Mouse (Mus musculus) MEL (cell line): ENCODE measurements around the gene Zfp644. TPM values are rescaled to one million over a fixed set of nuclear protein-coding genes. Genes with fewer than 3 reads are reported as not detected.

Experiments
- DNase-seq: peaks from one replicate; pipeline ENCODE4 v3.0.0; 2011; ENCODE audit warnings: low read depth, low spot score
- H3K27ac ChIP-seq: 2 replicates; pipeline ENCODE4 v1.5.1; 2012; ENCODE audit warnings: low read depth, mild to moderate bottlenecking, control low read depth, low read length, moderate library complexity; ENCODE audit not compliant: control insufficient read depth
- H3K27me3 ChIP-seq, 2 experiments: fragments of 150-350 bp in 1 of 2; sonication (generic) in 1 of 2; 2 replicates each; pipeline ENCODE4 v1.6.1; 2012; ENCODE audit warnings: low read length in 2 of 2, mild to moderate bottlenecking in 2 of 2, improper control_type of control experiment in 1 of 2, moderate library complexity in 1 of 2; ENCODE audit not compliant: insufficient read depth in 2 of 2, control insufficient read depth in 1 of 2
- H3K36me3 ChIP-seq, 2 experiments: 2 replicates each; pipeline ENCODE4 v1.6.1; 2012 to 2014; ENCODE audit warnings: low read length in 2 of 2, improper control_type of control experiment in 1 of 2, inconsistent platforms in 1 of 2, mild to moderate bottlenecking in 1 of 2; ENCODE audit not compliant: insufficient read depth in 2 of 2, control insufficient read depth in 1 of 2
- H3K4me1 ChIP-seq, 2 experiments: fragments of 150-350 bp in 1 of 2; sonication (generic) in 1 of 2; 2 replicates each; pipeline ENCODE4 v1.6.1; 2012; ENCODE audit warnings: low read length in 2 of 2, improper control_type of control experiment in 1 of 2, mild to moderate bottlenecking in 1 of 2; ENCODE audit not compliant: insufficient read depth in 2 of 2, control insufficient read depth in 1 of 2
- H3K4me3 ChIP-seq, 2 experiments: fragments of 150-350 bp in 1 of 2; sonication (generic) in 1 of 2; 2 replicates each; pipeline ENCODE4 v1.5.1; 2012; ENCODE audit warnings: low read depth in 2 of 2, low read length in 2 of 2, mild to moderate bottlenecking in 2 of 2, moderate library complexity in 2 of 2, control low read depth in 1 of 2, improper control_type of control experiment in 1 of 2; ENCODE audit not compliant: control insufficient read depth in 1 of 2, insufficient read depth in 1 of 2
- H3K79me2 ChIP-seq: 2 replicates; pipeline ENCODE4 v1.6.1; 2012; ENCODE audit warnings: mild to moderate bottlenecking, low read length, moderate library complexity; ENCODE audit not compliant: control insufficient read depth, poor library complexity, insufficient read depth
- H3K9ac ChIP-seq: 2 replicates; pipeline ENCODE4 v1.6.1; 2012; ENCODE audit warnings: low read depth, mild to moderate bottlenecking, control low read depth, low read length, moderate library complexity; ENCODE audit not compliant: control insufficient read depth, poor library complexity, severe bottlenecking
- H3K9me3 ChIP-seq: fragments of 150-350 bp; sonication (generic); replicated peaks from 2 replicates; pipeline ENCODE4 v1.6.1; 2012; ENCODE audit warnings: mild to moderate bottlenecking, low read length, improper control_type of control experiment, moderate library complexity; ENCODE audit not compliant: insufficient read depth
- CHD2 ChIP-seq: IDR thresholded peaks from 2 replicates; pipeline ENCODE4 v1.6.1; 2011; ENCODE audit warnings: low read length, improper control_type of control experiment
- CTCF ChIP-seq, 3 experiments: IDR thresholded peaks in 2 of 3; conservative IDR thresholded peaks in 1 of 3; 2 replicates each; pipeline ENCODE4 v1.5.1; 2011 to 2012; ENCODE audit warnings: low read length in 3 of 3, low read depth in 2 of 3, mild to moderate bottlenecking in 2 of 3, improper control_type of control experiment in 1 of 3, inconsistent platforms in 1 of 3, mixed read lengths in 1 of 3, moderate library complexity in 1 of 3; ENCODE audit not compliant: control insufficient read depth in 1 of 3, insufficient read depth in 1 of 3, poor library complexity in 1 of 3, severe bottlenecking in 1 of 3
- E2F4 ChIP-seq: IDR thresholded peaks from 2 replicates; pipeline ENCODE4 v1.6.1; 2011; ENCODE audit warnings: low read depth, low read length, improper control_type of control experiment, borderline replicate concordance
- ELF1 ChIP-seq: IDR thresholded peaks from 2 replicates; pipeline ENCODE4 v1.6.1; 2014; ENCODE audit warnings: low read depth, mild to moderate bottlenecking, inconsistent platforms, low read length, improper control_type of control experiment, moderate library complexity
- ETS1 ChIP-seq: IDR thresholded peaks from 2 replicates; pipeline ENCODE4 v1.6.1; 2012; ENCODE audit warnings: low read depth, mild to moderate bottlenecking, inconsistent platforms, low read length, improper control_type of control experiment, moderate library complexity
- GATA1 ChIP-seq: IDR thresholded peaks from 2 replicates; pipeline ENCODE4 v1.6.1; 2011; ENCODE audit warnings: low read depth, low read length, improper control_type of control experiment
- HCFC1 ChIP-seq: IDR thresholded peaks from 2 replicates; pipeline ENCODE4 v1.6.1; 2012; ENCODE audit warnings: low read depth, mild to moderate bottlenecking, inconsistent platforms, low read length, improper control_type of control experiment, moderate library complexity
- JUND ChIP-seq: IDR thresholded peaks from 2 replicates; pipeline ENCODE4 v1.6.1; 2011; ENCODE audit warnings: low read depth, mild to moderate bottlenecking, improper control_type of control experiment, low read length
- MAFK ChIP-seq: IDR thresholded peaks from 2 replicates; pipeline ENCODE4 v1.6.1; 2011; ENCODE audit warnings: low read depth, mild to moderate bottlenecking, low read length, improper control_type of control experiment, borderline replicate concordance
- MAX ChIP-seq: IDR thresholded peaks from 2 replicates; pipeline ENCODE4 v1.6.1; 2011; ENCODE audit warnings: low read length, improper control_type of control experiment
- MEF2A ChIP-seq: IDR thresholded peaks from 2 replicates; pipeline ENCODE4 v1.6.1; 2014; ENCODE audit warnings: low read depth, mild to moderate bottlenecking, inconsistent platforms, low read length, improper control_type of control experiment; ENCODE audit not compliant: poor library complexity, insufficient replicate concordance, severe bottlenecking; ENCODE audit errors: extremely low read depth
- MYB ChIP-seq: IDR thresholded peaks from 2 replicates; pipeline ENCODE4 v1.6.1; 2011; ENCODE audit warnings: mild to moderate bottlenecking, low read depth, low read length, improper control_type of control experiment
- MYC ChIP-seq: IDR thresholded peaks from 2 replicates; pipeline ENCODE4 v1.6.1; 2011; ENCODE audit warnings: low read depth, mild to moderate bottlenecking, low read length, improper control_type of control experiment, moderate library complexity
- NELFE ChIP-seq: IDR thresholded peaks from 2 replicates; pipeline ENCODE4 v1.6.1; 2011; ENCODE audit warnings: low read depth, low read length, improper control_type of control experiment
- NRF1 ChIP-seq: IDR thresholded peaks from 2 replicates; pipeline ENCODE4 v1.6.1; 2014; ENCODE audit warnings: low read depth, mild to moderate bottlenecking, inconsistent platforms, low read length, improper control_type of control experiment, moderate library complexity; ENCODE audit not compliant: poor library complexity, insufficient read depth, severe bottlenecking
- POLR2A ChIP-seq, 2 experiments: IDR thresholded peaks; 2 replicates each; pipeline ENCODE4 v1.6.1; 2011 to 2012; ENCODE audit warnings: low read length in 2 of 2, mild to moderate bottlenecking in 2 of 2, control low read depth in 1 of 2, improper control_type of control experiment in 1 of 2, low read depth in 1 of 2, moderate library complexity in 1 of 2; ENCODE audit not compliant: control insufficient read depth in 1 of 2, insufficient read depth in 1 of 2, poor library complexity in 1 of 2
- POLR2AphosphoS2 ChIP-seq: IDR thresholded peaks from 2 replicates; pipeline ENCODE4 v1.6.1; 2011; ENCODE audit warnings: low read length, improper control_type of control experiment
- RAD21 ChIP-seq: IDR thresholded peaks from 2 replicates; pipeline ENCODE4 v1.6.1; 2011; ENCODE audit warnings: mild to moderate bottlenecking, low read depth, low read length, improper control_type of control experiment
- RCOR1 ChIP-seq: IDR thresholded peaks from 2 replicates; pipeline ENCODE4 v1.6.1; 2012; ENCODE audit warnings: low read depth, mild to moderate bottlenecking, inconsistent platforms, low read length, improper control_type of control experiment
- SIN3A ChIP-seq: IDR thresholded peaks from 2 replicates; pipeline ENCODE4 v1.6.1; 2012; ENCODE audit warnings: low read length, improper control_type of control experiment, inconsistent platforms
- SMC3 ChIP-seq: IDR thresholded peaks from 2 replicates; pipeline ENCODE4 v1.6.1; 2011; ENCODE audit warnings: low read depth, low read length, improper control_type of control experiment
- TAL1 ChIP-seq: IDR thresholded peaks from 2 replicates; pipeline ENCODE4 v1.6.1; 2012; ENCODE audit warnings: mild to moderate bottlenecking, inconsistent platforms, low read length, moderate library complexity, mixed read lengths
- TBP ChIP-seq: IDR thresholded peaks from 2 replicates; pipeline ENCODE4 v1.8.0; 2011; ENCODE audit warnings: low read depth, low read length, improper control_type of control experiment
- UBTF ChIP-seq: IDR thresholded peaks from 2 replicates; pipeline ENCODE4 v1.6.1; 2012; ENCODE audit warnings: low read depth, mild to moderate bottlenecking, inconsistent platforms, low read length, improper control_type of control experiment, moderate library complexity, borderline replicate concordance; ENCODE audit not compliant: insufficient read depth
- USF1 ChIP-seq: IDR thresholded peaks from 2 replicates; pipeline ENCODE4 v1.6.1; 2014; ENCODE audit warnings: low read depth, mild to moderate bottlenecking, inconsistent platforms, low read length, improper control_type of control experiment, moderate library complexity
- USF2 ChIP-seq, 2 experiments: IDR thresholded peaks; 2 replicates each; pipeline ENCODE4 v1.6.1; 2011 to 2012; ENCODE audit warnings: improper control_type of control experiment in 2 of 2, low read length in 2 of 2, borderline replicate concordance in 1 of 2, inconsistent platforms in 1 of 2, low read depth in 1 of 2, mild to moderate bottlenecking in 1 of 2; ENCODE audit not compliant: insufficient read depth in 1 of 2
- ZKSCAN1 ChIP-seq: IDR thresholded peaks from 2 replicates; pipeline ENCODE4 v1.6.1; 2012; ENCODE audit warnings: low read depth, mild to moderate bottlenecking, inconsistent platforms, low read length, improper control_type of control experiment, moderate library complexity
- ZMIZ1 ChIP-seq: IDR thresholded peaks from 2 replicates; pipeline ENCODE4 v1.6.1; 2012; ENCODE audit warnings: low read depth, mild to moderate bottlenecking, inconsistent platforms, low read length, improper control_type of control experiment, moderate library complexity
- ZNF384 ChIP-seq: IDR thresholded peaks from 2 replicates; pipeline ENCODE4 v1.6.1; 2012; ENCODE audit warnings: low read depth, mild to moderate bottlenecking, inconsistent platforms, low read length, improper control_type of control experiment
- polyA plus RNA-seq, 2 experiments: library from polyadenylated mRNA; stranded (reverse) in 1 of 2; unstranded in 1 of 2; fragments of >175 nt in 1 of 2; fragments of >200 nt in 1 of 2; gene quantifications; 2 replicates each; pipeline versions ENCODE4 v1.2.1 to v1.2.4; 2012; ENCODE audit warnings: low replicate concordance in 2 of 2, low read depth in 1 of 2; ENCODE audit not compliant: insufficient read length in 2 of 2, insufficient read depth in 1 of 2, missing spikeins in 1 of 2
- total RNA-seq: library from RNA; depleted of rRNA; stranded (reverse); fragments of 300-350 nt; gene quantifications from 2 replicates; pipeline ENCODE4 v1.2.3, GENCODE M21; 2012

The Zfp644 gene
- total and polyA plus RNA-seq, 3 experiments, result 23.4 to 72.3 (median 34.4) TPM

- H3K79me2 ChIP-seq, result no peaks in the 10 kb centered on the region
- no peak for DNase-seq
- TF ChIP-seq CHD2 (no peak), UBTF (no peak), NELFE (no peak), ZNF384 (no peak), USF1 (peak; percentile 74), MAX (no peak), SMC3 (no peak), MAFK (no peak), USF2 (IDR thresholded peaks at IDR 0.05; ENCODE audit: borderline replicate concordance in 1 of 2, insufficient read depth in 1 of 2, low read depth in 1 of 2, low read length in 2 of 2) (0 out of 4 replicates have a peak, but pooled peaks of 1 of the 2 experiments have one; percentile 41), CTCF (IDR thresholded peaks at IDR 0.05 in 2 of 3, conservative IDR thresholded peaks at IDR 0.05 in 1 of 3; ENCODE audit: control insufficient read depth in 1 of 3, insufficient read depth in 1 of 3, low read depth in 2 of 3, low read length in 3 of 3, poor library complexity in 1 of 3, severe bottlenecking in 1 of 3) (no peak), MEF2A (no peak), SIN3A (no peak), NRF1 (no peak)
- no peaks in the 10 kb centered on the region for H3K36me3 ChIP-seq
- H3K27me3 ChIP-seq, result no peaks in the 10 kb centered on the region
- no peak overlapping the region for H3K4me3 ChIP-seq
- no peak overlapping the region for H3K9ac ChIP-seq
- H3K4me1 ChIP-seq, result no peaks in the 10 kb centered on the region
- H3K27ac ChIP-seq, result no peak overlapping the region
- no peaks in the 10 kb centered on the region for H3K9me3 ChIP-seq
Observed at GRCm38 (mm10) chr5:106589670-106590069, 107.4 kb downstream of the Zfp644 start.

- no peaks in the 10 kb centered on the region for H3K79me2 ChIP-seq
- H3K4me1 ChIP-seq, result no peaks in the 10 kb centered on the region
- TF ChIP-seq POLR2AphosphoS2, result no peak
- no peak for TF ChIP-seq ZKSCAN1
- TF ChIP-seq TAL1, result no peak
- no peak for TF ChIP-seq MYB
- TF ChIP-seq MYC, result no peak
- no peak for TF ChIP-seq RCOR1
- no peak for TF ChIP-seq USF2 (IDR thresholded peaks at IDR 0.05; ENCODE audit: borderline replicate concordance in 1 of 2, insufficient read depth in 1 of 2, low read depth in 1 of 2, low read length in 2 of 2)
- TF ChIP-seq JUND, result no peak
- no peak for TF ChIP-seq ZNF384
- no peak for TF ChIP-seq E2F4
- no peak for TF ChIP-seq GATA1
- no peak for TF ChIP-seq HCFC1
- no peak for TF ChIP-seq POLR2A (IDR thresholded peaks at IDR 0.05; ENCODE audit: control insufficient read depth in 1 of 2, insufficient read depth in 1 of 2, low read depth in 1 of 2, low read length in 2 of 2, poor library complexity in 1 of 2)
- TF ChIP-seq NELFE, result no peak
- TF ChIP-seq USF1, result no peak
- TF ChIP-seq ELF1, result no peak
- TF ChIP-seq RAD21, result no peak
- no peak for TF ChIP-seq ZMIZ1
- TF ChIP-seq ETS1, result no peak
- no peak for TF ChIP-seq TBP
- no peak for DNase-seq
- no peaks in the 10 kb centered on the region for H3K9me3 ChIP-seq
- no peak overlapping the region for H3K9ac ChIP-seq
- H3K27ac ChIP-seq, result no peak overlapping the region
- H3K4me3 ChIP-seq, result no peak overlapping the region
- H3K27me3 ChIP-seq, result no peaks in the 10 kb centered on the region
- no peaks in the 10 kb centered on the region for H3K36me3 ChIP-seq
Observed at GRCm38 (mm10) chr5:106589006-106589405, 108.1 kb downstream of the Zfp644 start.
